Mouse (Mus musculus) limb, embryonic 13.5 days (tissue): ENCODE results near the gene Rimbp2. TPM values are rescaled to one million over a fixed set of nuclear protein-coding genes. Genes with fewer than 3 reads are reported as not detected.
"Not testable (repeated sequence)": the region's sequence is repeated elsewhere in the genome, so short reads cannot be mapped to it uniquely, and the experiment has no call there.

Source experiments
- ATAC-seq: fragments of 200-750 bp; cut with Nextera tagmentation; 2 replicates; pipeline ENCODE4 v1.8.0; 2017; ENCODE audit warnings: low read depth, moderate number of reproducible peaks, moderate TSS enrichment; ENCODE audit not compliant: low FRiP score
- H3K27ac ChIP-seq: fragments of 300-500 bp; sonication (generic); 2 replicates; pipeline ENCODE4 v1.5.1; 2015; ENCODE audit warnings: inconsistent platforms, mild to moderate bottlenecking, moderate library complexity
- H3K27me3 ChIP-seq: fragments of 300-500 bp; sonication (generic); 2 replicates; pipeline ENCODE4 v1.6.1; 2015; ENCODE audit warnings: mild to moderate bottlenecking, inconsistent platforms
- H3K36me3 ChIP-seq: fragments of 300-500 bp; sonication (generic); 2 replicates; pipeline ENCODE4 v1.6.1; 2015; ENCODE audit warnings: inconsistent platforms, mild to moderate bottlenecking, moderate library complexity
- H3K4me1 ChIP-seq: fragments of 300-500 bp; sonication (generic); 2 replicates; pipeline ENCODE4 v1.6.1; 2015; ENCODE audit warnings: inconsistent platforms
- H3K4me2 ChIP-seq: fragments of 300-500 bp; sonication (generic); replicated peaks from 2 replicates; pipeline ENCODE4 v1.6.1; 2015; ENCODE audit warnings: inconsistent platforms, mild to moderate bottlenecking, moderate library complexity
- H3K4me3 ChIP-seq: fragments of 300-500 bp; sonication (generic); 2 replicates; pipeline ENCODE4 v1.5.1; 2015; ENCODE audit warnings: moderate library complexity, mild to moderate bottlenecking, inconsistent platforms
- H3K9ac ChIP-seq: fragments of 300-500 bp; sonication (generic); 2 replicates; pipeline ENCODE4 v1.6.1; 2015; ENCODE audit warnings: mild to moderate bottlenecking, inconsistent platforms
- H3K9me3 ChIP-seq: fragments of 300-500 bp; sonication (generic); 2 replicates; pipeline ENCODE4 v1.6.1; 2016; ENCODE audit warnings: inconsistent platforms
- WGBS: fragments of 180-500 bp; shearing (Covaris S2); methylation state at CpG from one replicate; pipeline ENCODE4 v1.1.7; 2015; 5-methylcytosine and 5-hydroxymethylcytosine counted together
- polyA plus RNA-seq: library from polyadenylated mRNA; unstranded; fragments of >200 nt; fragmentation: Nextera tagmentation; extraction: Ambion mirVana; gene quantifications from 2 replicates; pipeline ENCODE4 v1.2.1, GENCODE M21; 2015

Rimbp2 gene
- polyA plus RNA-seq: 0.04 and 0.08 TPM in 2 replicates

DNA sequence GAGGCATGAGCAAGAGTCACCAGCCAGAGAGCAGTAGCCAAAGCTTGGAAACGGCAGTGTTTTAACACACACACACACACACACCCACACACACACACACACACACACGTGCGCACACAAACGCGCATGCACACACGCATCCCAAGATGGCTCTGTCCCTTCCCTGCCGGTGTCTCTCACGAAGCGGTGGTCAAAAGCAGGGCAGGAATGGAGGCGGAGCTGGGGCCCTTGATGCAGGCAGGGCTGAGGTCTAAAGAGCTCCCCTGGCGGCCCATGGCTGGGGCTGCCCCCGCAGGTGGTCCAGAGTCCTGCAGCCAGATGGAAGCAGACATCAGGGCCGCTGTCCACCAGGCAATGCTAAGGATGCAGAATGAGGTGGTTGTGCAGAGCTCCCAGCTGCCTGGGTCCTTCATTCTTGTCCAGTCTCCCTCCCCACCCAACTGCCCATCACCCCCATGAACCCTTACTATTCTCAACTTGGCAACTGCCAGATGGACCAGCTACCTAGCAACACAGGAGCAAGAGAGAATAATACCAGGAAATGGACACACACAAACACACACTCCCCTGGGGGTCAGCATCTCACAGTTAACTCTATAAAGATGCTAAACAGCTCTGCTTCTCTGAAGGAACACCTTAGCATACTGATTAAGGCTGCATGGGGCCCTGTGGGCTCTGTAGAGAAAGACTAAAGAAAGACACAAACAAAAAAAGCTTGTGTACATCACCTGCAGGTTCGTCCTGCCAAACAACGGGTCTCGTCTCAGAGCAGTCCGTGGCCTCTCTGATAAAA is at the start of gene Rimbp2:
Gene Rimbp2, minus strand, starts transcription at position 209 of the 793 bp plus-strand sequence.
- H3K36me3 ChIP-seq: no peaks in the 10 kb centered on the region
- 13% methylated on average over 17 of the region's 17 CpGs for WGBS
- H3K4me3 ChIP-seq: peak within 1 kb of the TSS; percentile 42
- peaks cover 7% of the 10 kb centered on the region for H3K4me1 ChIP-seq
- peaks cover 34% of the 10 kb centered on the region for H3K27me3 ChIP-seq
- peak within 1 kb of the TSS; percentile 56 for H3K9ac ChIP-seq
- H3K27ac ChIP-seq: no peak within 1 kb of the TSS
- H3K4me2 ChIP-seq: peak within 1 kb of the TSS; percentile 71
- no peak for ATAC-seq
- H3K9me3 ChIP-seq: 0 out of 2 replicates have a peak, but pooled peaks cover 7% of the 10 kb centered on the region

DNA sequence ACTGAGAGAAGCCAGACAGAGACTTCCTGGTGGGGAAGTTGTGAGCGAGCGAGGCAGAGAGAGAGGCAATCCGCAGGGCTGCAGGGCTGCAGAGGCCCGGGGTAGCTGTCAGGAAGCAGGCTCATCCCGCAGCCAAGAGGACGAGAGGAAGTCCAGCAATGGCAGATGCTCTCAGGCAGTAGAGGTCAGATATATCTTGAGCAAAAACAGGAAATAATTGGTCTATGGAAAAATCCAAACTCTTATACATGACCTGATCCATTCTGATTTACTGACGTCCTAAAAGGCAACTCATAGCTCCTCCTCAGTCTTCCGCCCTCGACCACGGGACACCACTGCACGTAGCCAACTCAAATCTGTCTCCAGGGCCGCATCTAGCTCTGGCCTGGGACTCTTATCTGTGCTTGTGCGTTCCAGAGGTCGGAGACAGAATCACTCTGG is 49.3 kb upstream of the Rimbp2 start:
- Histone ChIP-seq H3K27ac (no peak overlapping the region), H3K9ac (no peak overlapping the region), H3K27me3 (no peaks in the 10 kb centered on the region), H3K36me3 (peaks cover 26% of the 10 kb centered on the region), H3K4me1 (peaks cover 16% of the 10 kb centered on the region), H3K9me3 (no peaks in the 10 kb centered on the region), H3K4me3 (no peak overlapping the region), H3K4me2 (no peak overlapping the region)
- WGBS: 63% methylated on average over 14 of the region's 14 CpGs
- no peak for ATAC-seq

DNA sequence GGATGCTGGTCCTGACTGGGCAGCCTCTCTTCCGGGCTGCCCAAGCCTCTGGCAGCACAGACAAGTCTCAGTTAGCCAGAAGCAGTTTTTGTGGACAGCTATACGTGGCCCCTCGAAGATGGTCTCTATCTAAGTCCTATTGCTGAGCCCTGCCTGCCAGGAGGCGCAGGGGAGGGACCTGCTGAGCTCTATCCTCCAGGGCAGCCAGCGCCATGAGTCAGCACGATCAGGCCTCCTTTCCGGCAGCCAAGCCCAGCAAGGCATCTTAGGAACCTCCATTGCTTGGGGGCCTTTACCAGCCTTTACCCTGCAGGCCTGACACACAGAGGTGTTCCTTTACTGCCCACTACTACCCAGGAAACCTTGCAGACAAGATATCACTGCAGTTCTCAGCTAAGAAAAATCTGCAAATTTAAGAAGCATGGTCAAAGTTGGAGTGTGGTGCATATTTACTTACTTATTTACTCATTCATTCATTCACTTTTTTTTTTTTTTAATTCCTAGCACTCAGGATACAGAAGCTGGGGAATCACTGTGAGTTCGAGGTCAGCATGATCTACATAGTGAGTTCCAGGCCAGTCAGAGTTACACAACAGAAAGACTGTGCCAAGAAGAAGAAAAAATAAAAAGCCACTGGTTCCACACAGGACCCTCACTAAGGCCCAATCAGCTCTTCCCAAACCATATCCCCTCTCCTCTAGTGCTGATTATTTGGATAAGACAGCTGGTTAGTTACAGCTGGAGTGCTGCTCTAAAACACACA is 47.6 kb upstream of the Rimbp2 start:
- H3K4me3 ChIP-seq: no peak overlapping the region
- no peaks in the 10 kb centered on the region for H3K9me3 ChIP-seq
- H3K27me3 ChIP-seq: no peaks in the 10 kb centered on the region
- H3K4me2 ChIP-seq: no peak overlapping the region
- no peak for ATAC-seq
- H3K27ac ChIP-seq: no peak overlapping the region
- peaks cover 40% of the 10 kb centered on the region for H3K36me3 ChIP-seq
- H3K4me1 ChIP-seq: 0 out of 2 replicates have a peak, but pooled peaks cover 3% of the 10 kb centered on the region
- no peak overlapping the region for H3K9ac ChIP-seq
- WGBS: 54% methylated on average over 8 of the region's 8 CpGs

DNA sequence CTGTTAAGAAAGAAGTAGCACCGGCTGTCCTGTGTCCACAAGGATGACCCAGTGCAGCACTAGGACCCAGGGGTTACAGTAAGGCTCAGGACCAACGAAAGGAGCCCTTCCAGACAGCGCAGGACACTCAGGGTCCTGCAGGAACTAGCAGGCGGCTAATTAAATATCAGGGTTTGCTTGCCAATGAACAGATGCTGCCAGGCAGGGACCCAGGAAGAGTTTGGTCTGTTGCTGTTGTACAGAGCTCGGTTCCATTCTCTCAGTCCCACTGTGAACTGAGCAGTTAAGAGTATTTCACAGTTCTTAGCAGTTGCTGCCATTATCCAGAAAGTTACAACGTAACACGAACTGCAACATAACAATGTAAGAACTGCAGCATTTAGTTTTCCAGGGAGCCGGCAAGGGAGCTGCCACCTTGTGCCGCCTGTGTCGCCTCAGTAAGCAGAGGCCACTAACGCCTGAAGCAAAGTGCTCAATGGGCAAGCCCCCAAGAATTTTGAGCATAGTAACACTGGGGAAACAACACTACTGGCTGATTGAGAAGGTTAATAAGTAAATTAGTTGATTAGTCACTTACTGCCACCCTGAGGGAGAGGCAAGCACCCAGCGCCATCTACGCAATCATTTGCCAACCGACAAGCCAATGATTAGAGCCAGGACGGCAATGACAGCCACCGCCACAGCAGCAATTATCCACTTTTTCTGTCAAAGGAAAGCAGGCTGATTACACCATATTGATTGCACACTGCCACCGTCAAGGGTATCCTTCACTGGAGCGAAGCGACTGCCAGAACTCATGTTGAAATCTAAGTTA is 34.1 kb upstream of the Rimbp2 start:
- no peak overlapping the region for H3K4me3 ChIP-seq
- H3K4me1 ChIP-seq: no peaks in the 10 kb centered on the region
- H3K4me2 ChIP-seq: no peak overlapping the region
- no peaks in the 10 kb centered on the region for H3K9me3 ChIP-seq
- 81% methylated on average over 19 of the region's 19 CpGs for WGBS
- no peak overlapping the region for H3K27ac ChIP-seq
- ATAC-seq: no peak
- no peaks in the 10 kb centered on the region for H3K27me3 ChIP-seq
- H3K9ac ChIP-seq: no peak overlapping the region
- H3K36me3 ChIP-seq: peaks cover 53% of the 10 kb centered on the region

DNA sequence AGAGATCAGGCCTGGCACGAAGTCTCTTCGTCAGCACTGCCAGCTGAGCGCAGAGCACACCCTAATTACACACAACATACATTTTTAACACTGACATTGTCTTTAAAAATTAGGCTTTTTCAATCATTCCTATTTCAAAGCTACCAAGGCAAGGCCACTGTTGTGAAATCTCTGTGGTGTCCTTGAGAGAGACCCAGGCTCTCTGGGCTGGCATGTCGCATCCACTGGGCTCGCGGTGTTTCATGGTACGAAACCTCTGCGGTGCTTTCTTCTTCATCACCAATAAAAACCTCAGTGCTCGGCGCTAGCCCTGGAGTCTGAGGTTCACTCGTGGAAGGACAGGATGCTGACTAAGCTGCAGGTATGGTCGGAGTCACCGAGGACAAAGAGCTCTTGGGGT is 32.7 kb upstream of the Rimbp2 start:
- ATAC-seq: no peak
- no peaks in the 10 kb centered on the region for H3K4me1 ChIP-seq
- no peak overlapping the region for H3K27ac ChIP-seq
- H3K9me3 ChIP-seq: no peaks in the 10 kb centered on the region
- H3K4me3 ChIP-seq: no peak overlapping the region
- no peaks in the 10 kb centered on the region for H3K27me3 ChIP-seq
- 90% methylated on average over 13 of the region's 13 CpGs for whole genome bisulfite sequencing
- H3K36me3 ChIP-seq: peaks cover 39% of the 10 kb centered on the region
- H3K9ac ChIP-seq: no peak overlapping the region
- no peak overlapping the region for H3K4me2 ChIP-seq

DNA sequence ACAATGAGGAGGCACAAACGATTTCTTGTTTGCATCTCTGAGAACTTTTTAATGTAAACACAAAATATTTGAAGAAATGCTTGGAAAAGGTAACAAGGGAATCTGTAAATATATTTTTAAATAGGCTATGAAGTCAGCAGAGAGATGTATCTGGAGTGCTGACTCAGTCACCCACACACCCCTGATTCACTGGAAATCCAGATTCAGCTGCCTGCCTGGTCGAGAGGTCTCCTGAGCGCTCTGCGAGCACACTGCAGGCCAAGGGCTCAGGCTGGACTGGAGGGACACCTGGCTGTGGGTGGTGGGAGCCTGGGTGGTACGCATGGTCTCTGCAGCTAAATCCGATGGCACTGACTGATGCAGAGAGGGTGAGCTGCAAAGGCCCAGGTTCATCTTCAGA is 31.2 kb upstream of the Rimbp2 start:
- Histone ChIP-seq H3K4me1 (no peaks in the 10 kb centered on the region), H3K4me2 (no peak overlapping the region), H3K4me3 (no peak overlapping the region), H3K27ac (no peak overlapping the region), H3K9ac (no peak overlapping the region), H3K27me3 (no peaks in the 10 kb centered on the region), H3K36me3 (peaks cover 31% of the 10 kb centered on the region), H3K9me3 (peaks cover 4% of the 10 kb centered on the region; the same call in 1 of the 2 replicates)
- WGBS: 94% methylated on average over 6 of the region's 6 CpGs
- no peak for ATAC-seq

DNA sequence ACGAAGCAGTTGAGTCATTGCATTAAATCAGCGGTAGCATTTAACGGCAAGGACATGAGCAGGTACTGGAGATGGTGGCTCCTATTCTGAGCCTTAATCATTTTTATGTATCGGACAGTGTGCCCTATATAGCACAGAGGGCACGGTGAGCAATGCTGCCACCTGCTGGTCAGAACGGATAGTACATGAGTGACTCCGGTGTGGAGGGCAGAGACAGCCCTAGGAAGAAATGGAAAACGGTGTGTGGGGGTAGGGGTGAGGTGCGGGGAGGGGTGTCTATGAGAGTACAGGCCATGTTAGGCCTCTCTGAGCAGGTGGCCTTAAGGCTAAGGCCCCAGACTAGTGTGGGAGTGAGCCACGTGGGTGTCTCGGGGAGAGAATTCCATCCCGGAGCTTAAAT is 28.3 kb upstream of the Rimbp2 start:
- Histone ChIP-seq H3K9ac (no peak overlapping the region), H3K27ac (no peak overlapping the region), H3K9me3 (peaks cover 7% of the 10 kb centered on the region; the same call in 1 of the 2 replicates), H3K4me3 (no peak overlapping the region), H3K36me3 (peaks cover 21% of the 10 kb centered on the region), H3K4me1 (no peaks in the 10 kb centered on the region), H3K27me3 (no peaks in the 10 kb centered on the region), H3K4me2 (no peak overlapping the region)
- ATAC-seq: no peak
- WGBS: 28% methylated on average over 12 of the region's 12 CpGs

DNA sequence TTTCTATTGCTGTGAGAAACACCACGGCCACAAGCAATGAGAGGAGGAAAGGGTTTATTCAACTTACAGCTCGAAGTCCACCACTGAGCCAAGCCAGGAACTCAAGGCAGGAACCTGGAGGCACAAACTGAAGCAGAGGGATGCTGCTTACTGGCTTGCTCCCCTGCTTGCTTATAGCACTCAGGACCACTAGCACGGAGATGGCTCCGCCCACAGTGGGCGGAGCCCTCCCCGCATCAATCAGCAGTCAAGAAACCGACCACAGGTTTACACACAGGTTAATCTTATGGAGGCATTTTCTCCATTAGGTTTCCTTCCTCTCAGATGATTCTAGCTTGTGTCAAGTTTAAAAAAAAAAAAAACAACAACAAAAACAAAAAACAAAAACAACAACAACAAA is 27.6 kb upstream of the Rimbp2 start:
- Histone ChIP-seq H3K4me1 (no peaks in the 10 kb centered on the region), H3K27me3 (no peaks in the 10 kb centered on the region), H3K4me2 (no peak overlapping the region), H3K36me3 (peaks cover 14% of the 10 kb centered on the region), H3K9me3 (peaks cover 7% of the 10 kb centered on the region; the same call in 1 of the 2 replicates), H3K4me3 (no peak overlapping the region), H3K9ac (no peak overlapping the region), H3K27ac (no peak overlapping the region)
- ATAC-seq: no peak
- WGBS: 65% methylated on average over 7 of the region's 7 CpGs

DNA sequence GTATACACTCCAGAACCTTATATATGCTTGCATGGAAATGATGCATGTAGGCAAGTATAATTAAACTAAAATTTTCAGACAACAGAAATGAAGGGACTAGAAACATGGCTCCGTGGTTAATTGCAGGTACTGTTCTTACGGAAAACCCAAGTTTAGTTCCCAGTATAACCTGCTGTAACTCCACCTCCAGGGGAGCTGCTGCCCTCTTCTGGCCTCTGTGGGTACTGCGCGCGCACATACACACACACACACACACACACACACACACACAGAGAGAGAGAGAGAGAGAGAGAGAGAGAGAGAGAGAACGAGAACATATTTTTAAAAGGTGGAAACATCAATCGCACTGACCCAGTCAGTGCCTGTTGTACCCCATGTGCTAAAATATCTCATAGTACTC is 25.7 kb upstream of the Rimbp2 start:
- H3K27ac ChIP-seq: no peak overlapping the region
- no peak overlapping the region for H3K4me3 ChIP-seq
- H3K4me1 ChIP-seq: no peaks in the 10 kb centered on the region
- WGBS: 96% methylated on average over 6 of the region's 7 CpGs
- H3K9ac ChIP-seq: no peak overlapping the region
- peaks cover 7% of the 10 kb centered on the region; the same call in 1 of the 2 replicates for H3K9me3 ChIP-seq
- no peak for ATAC-seq
- H3K36me3 ChIP-seq: no peaks in the 10 kb centered on the region
- no peaks in the 10 kb centered on the region for H3K27me3 ChIP-seq
- H3K4me2 ChIP-seq: no peak overlapping the region

DNA sequence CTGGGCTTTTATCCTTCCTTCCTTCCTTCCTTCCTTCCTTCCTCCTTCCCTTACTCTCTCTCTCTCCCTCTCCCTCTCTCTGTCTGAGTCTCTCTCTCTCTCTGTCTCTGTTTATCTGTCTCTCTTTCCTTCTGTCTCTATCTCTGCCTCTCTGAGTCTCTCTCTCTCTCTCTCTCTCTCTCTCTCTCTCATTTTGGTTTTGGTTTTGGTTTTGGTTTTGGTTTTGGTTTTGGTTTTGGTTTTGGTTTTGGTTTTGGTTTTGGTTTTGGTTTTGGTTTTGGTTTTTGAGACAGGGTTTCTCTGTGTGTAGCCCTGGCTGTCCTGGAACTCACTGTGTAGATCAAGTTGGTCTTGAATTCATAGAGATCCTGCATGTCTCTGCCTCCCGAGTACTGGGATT is 24.2 kb upstream of the Rimbp2 start:
- not testable (repeated sequence) for H3K4me1 ChIP-seq, H3K27ac ChIP-seq

DNA sequence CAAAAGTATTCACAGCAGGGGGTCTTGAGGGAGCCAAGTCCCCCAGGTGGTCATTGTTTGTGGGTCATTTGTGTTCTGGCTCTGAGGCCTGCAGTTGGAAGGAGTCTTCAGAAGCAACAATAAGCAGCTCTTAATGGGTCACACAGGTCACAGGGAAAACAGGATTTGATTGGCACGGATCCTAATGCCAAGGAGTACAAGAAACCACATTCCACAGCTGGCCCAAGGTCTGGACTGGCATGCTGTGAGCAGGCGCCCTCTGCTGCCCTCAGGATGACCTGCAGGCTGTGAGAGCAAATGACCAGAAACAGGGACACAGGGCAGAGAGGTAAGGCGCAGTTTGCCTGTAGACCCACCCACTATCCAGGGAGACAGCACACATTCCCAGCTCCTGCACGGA is 23.0 kb upstream of the Rimbp2 start:
- no peak for ATAC-seq

More for the DNA sequence above, 24.2 kb upstream of the Rimbp2 start:
- not testable (repeated sequence) for H3K9me3 ChIP-seq, ATAC-seq, H3K4me2 ChIP-seq, H3K27me3 ChIP-seq, H3K4me3 ChIP-seq, H3K36me3 ChIP-seq, H3K9ac ChIP-seq
- WGBS: 73% methylated on average over 1 of the region's 1 CpGs

More for the DNA sequence above, 23.0 kb upstream of the Rimbp2 start:
- Histone ChIP-seq H3K4me1 (no peaks in the 10 kb centered on the region), H3K4me3 (no peak overlapping the region), H3K4me2 (no peak overlapping the region), H3K9me3 (peaks cover 7% of the 10 kb centered on the region; the same call in 1 of the 2 replicates), H3K36me3 (no peaks in the 10 kb centered on the region), H3K9ac (no peak overlapping the region), H3K27ac (no peak overlapping the region), H3K27me3 (no peaks in the 10 kb centered on the region)
- 28% methylated on average over 4 of the region's 4 CpGs for WGBS
